Mouse (Mus musculus) intestine, embryonic 16.5 days (tissue): ENCODE results near the gene Fah. TPM values are rescaled to one million over a fixed set of nuclear protein-coding genes. Genes with fewer than 3 reads are reported as not detected.
A peak's percentile ranks its signal among the peaks of the same experiment; 100 is the strongest.

ENCODE experiments used
- ATAC-seq: fragments of 200-750 bp; cut with Nextera tagmentation; 2 replicates; pipeline ENCODE4 v1.8.0; 2017; ENCODE audit warnings: moderate TSS enrichment, moderate library complexity
- H3K27ac ChIP-seq: fragments of 300-500 bp; sonication (generic); 2 replicates; pipeline ENCODE4 v1.5.1; 2014; ENCODE audit warnings: mild to moderate bottlenecking, low read length
- H3K27me3 ChIP-seq: fragments of 300-500 bp; sonication (generic); replicated peaks from 2 replicates; pipeline ENCODE4 v1.6.1; 2014; ENCODE audit warnings: low read length, control low read depth, mixed read lengths; ENCODE audit not compliant: control insufficient read depth, insufficient read depth
- H3K36me3 ChIP-seq: fragments of 300-500 bp; sonication (generic); 2 replicates; pipeline ENCODE4 v1.6.1; 2014; ENCODE audit warnings: low read length, control low read depth; ENCODE audit not compliant: control insufficient read depth, insufficient read depth
- H3K4me1 ChIP-seq: fragments of 300-500 bp; sonication (generic); 2 replicates; pipeline ENCODE4 v1.6.1; 2014; ENCODE audit warnings: low read length, control low read depth, mixed read lengths; ENCODE audit not compliant: control insufficient read depth, insufficient read depth
- H3K4me2 ChIP-seq: fragments of 300-500 bp; sonication (generic); 2 replicates; pipeline ENCODE4 v1.6.1; 2014; ENCODE audit warnings: low read depth, low read length, control low read depth
- H3K4me3 ChIP-seq: fragments of 300-500 bp; sonication (generic); 2 replicates; pipeline ENCODE4 v1.5.1; 2014; ENCODE audit warnings: mild to moderate bottlenecking, low read length
- H3K9ac ChIP-seq: fragments of 300-500 bp; sonication (generic); 2 replicates; pipeline ENCODE4 v1.6.1; 2014; ENCODE audit warnings: low read depth, low read length
- H3K9me3 ChIP-seq: fragments of 300-500 bp; sonication (generic); 2 replicates; pipeline ENCODE4 v1.6.1; 2016; ENCODE audit warnings: low read length, control low read depth; ENCODE audit not compliant: control insufficient read depth
- WGBS: fragments of 180-500 bp; shearing (Covaris S2); extraction: QIAGEN DNeasy Blood & Tissue Kit; methylation state at CpG from one replicate; pipeline ENCODE4 v1.1.7; 2014; 5-methylcytosine and 5-hydroxymethylcytosine counted together
- polyA plus RNA-seq: library from polyadenylated mRNA; unstranded; fragments of >200 nt; fragmentation: Nextera tagmentation; extraction: Ambion mirVana; gene quantifications from 2 replicates; pipeline ENCODE4 v1.2.1, GENCODE M21; 2015

Fah gene
- polyA plus RNA-seq, 1 experiment from 2014 or later = 17.3 TPM

- 84% methylated on average over 3 of the region's 3 CpGs for WGBS
- no peak for ATAC-seq
Observed at GRCm38 (mm10) chr7:84601331-84601730, 5.2 kb downstream of the Fah start.

GRCm38 (mm10) chr7:84600631-84601030 lies 5.9 kb downstream of the Fah start:
- ATAC-seq = no peak
- no peak overlapping the region for H3K27ac ChIP-seq
- H3K36me3 ChIP-seq = no peaks in the 10 kb centered on the region
- H3K4me2 ChIP-seq = no peak overlapping the region
- no peak overlapping the region for H3K4me3 ChIP-seq
- WGBS = 84% methylated on average over 2 of the region's 2 CpGs
- H3K4me1 ChIP-seq = 0 out of 2 replicates have a peak, but pooled peaks cover 7% of the 10 kb centered on the region
- H3K27me3 ChIP-seq = no peaks in the 10 kb centered on the region
- no peak overlapping the region for H3K9ac ChIP-seq
- H3K9me3 ChIP-seq = no peaks in the 10 kb centered on the region

More at GRCm38 (mm10) chr7:84601331-84601730, 5.2 kb downstream of the Fah start:
- H3K4me3 ChIP-seq = no peak overlapping the region
- no peaks in the 10 kb centered on the region for H3K27me3 ChIP-seq
- H3K36me3 ChIP-seq = no peaks in the 10 kb centered on the region
- H3K9ac ChIP-seq = no peak overlapping the region
- H3K4me1 ChIP-seq = 0 out of 2 replicates have a peak, but pooled peaks cover 7% of the 10 kb centered on the region
- no peaks in the 10 kb centered on the region for H3K9me3 ChIP-seq
- no peak overlapping the region for H3K27ac ChIP-seq
- H3K4me2 ChIP-seq = no peak overlapping the region

- 90% methylated on average over 3 of the region's 3 CpGs for WGBS
- Histone ChIP-seq H3K4me2 (no peak overlapping the region), H3K4me1 (no peaks in the 10 kb centered on the region), H3K27ac (no peak overlapping the region), H3K9ac (no peak overlapping the region), H3K36me3 (no peaks in the 10 kb centered on the region), H3K27me3 (no peaks in the 10 kb centered on the region), H3K9me3 (no peaks in the 10 kb centered on the region), H3K4me3 (no peak overlapping the region)
- ATAC-seq = no peak
Observed at GRCm38 (mm10) chr7:84596633-84597032, 9.9 kb downstream of the Fah start.

- no peak overlapping the region for H3K4me3 ChIP-seq
- no peak overlapping the region for H3K9ac ChIP-seq
- 82% methylated on average over 3 of the region's 3 CpGs for WGBS
- no peak overlapping the region for H3K27ac ChIP-seq
- H3K9me3 ChIP-seq = no peaks in the 10 kb centered on the region
- H3K36me3 ChIP-seq = no peaks in the 10 kb centered on the region
- H3K27me3 ChIP-seq = no peaks in the 10 kb centered on the region
- H3K4me1 ChIP-seq = no peaks in the 10 kb centered on the region
- ATAC-seq = no peak
- no peak overlapping the region for H3K4me2 ChIP-seq
Observed at GRCm38 (mm10) chr7:84596002-84596401, 10.5 kb downstream of the Fah start.

GRCm38 (mm10) chr7:84594917-84595303 lies 11.6 kb downstream of the Fah start:
- Histone ChIP-seq H3K27ac (no peak overlapping the region), H3K9ac (no peak overlapping the region), H3K9me3 (no peaks in the 10 kb centered on the region), H3K4me1 (no peaks in the 10 kb centered on the region), H3K4me2 (no peak overlapping the region), H3K4me3 (no peak overlapping the region), H3K27me3 (no peaks in the 10 kb centered on the region), H3K36me3 (no peaks in the 10 kb centered on the region)
- no peak; the same call in 1 of the 2 replicates for ATAC-seq

GRCm38 (mm10) chr7:84594087-84594916 lies 12.2 kb downstream of the Fah start:
- Histone ChIP-seq H3K4me3 (no peak overlapping the region), H3K27me3 (no peaks in the 10 kb centered on the region), H3K4me2 (no peak overlapping the region), H3K9ac (no peak overlapping the region), H3K4me1 (no peaks in the 10 kb centered on the region), H3K9me3 (no peaks in the 10 kb centered on the region), H3K36me3 (no peaks in the 10 kb centered on the region), H3K27ac (no peak overlapping the region)
- ATAC-seq = peak; percentile 82
- 48% methylated on average over 8 of the region's 8 CpGs for WGBS

GRCm38 (mm10) chr7:84591347-84591746 lies 15.2 kb downstream of the Fah start:
- H3K9ac ChIP-seq = no peak overlapping the region
- no peak overlapping the region for H3K4me3 ChIP-seq
- no peaks in the 10 kb centered on the region for H3K9me3 ChIP-seq
- H3K36me3 ChIP-seq = no peaks in the 10 kb centered on the region
- H3K27ac ChIP-seq = no peak overlapping the region
- H3K27me3 ChIP-seq = no peaks in the 10 kb centered on the region
- H3K4me1 ChIP-seq = no peaks in the 10 kb centered on the region
- H3K4me2 ChIP-seq = no peak overlapping the region
- no peak for ATAC-seq
- 82% methylated on average over 3 of the region's 3 CpGs for WGBS

- ATAC-seq = no peak
- Histone ChIP-seq H3K27me3 (no peaks in the 10 kb centered on the region), H3K36me3 (no peaks in the 10 kb centered on the region), H3K27ac (no peak overlapping the region), H3K4me1 (no peaks in the 10 kb centered on the region), H3K9ac (no peak overlapping the region), H3K4me3 (no peak overlapping the region), H3K9me3 (no peaks in the 10 kb centered on the region), H3K4me2 (no peak overlapping the region)
- WGBS = 80% methylated on average over 2 of the region's 2 CpGs
Observed at GRCm38 (mm10) chr7:84590622-84591021, 15.9 kb downstream of the Fah start.

- no peaks in the 10 kb centered on the region for H3K4me1 ChIP-seq
- H3K4me2 ChIP-seq = no peak overlapping the region
- ATAC-seq = peak; percentile 79
- H3K36me3 ChIP-seq = no peaks in the 10 kb centered on the region
- H3K27ac ChIP-seq = no peak overlapping the region
- 88% methylated on average over 5 of the region's 5 CpGs for WGBS
- H3K9me3 ChIP-seq = no peaks in the 10 kb centered on the region
- no peak overlapping the region for H3K4me3 ChIP-seq
- H3K27me3 ChIP-seq = no peaks in the 10 kb centered on the region
- no peak overlapping the region for H3K9ac ChIP-seq
Observed at GRCm38 (mm10) chr7:84587101-84587783, 19.3 kb downstream of the Fah start.
